In genomic region chr2:174063527-174064211, GRCm38 (mm10) we compare ENCODE assay signal across 12 mouse cellular contexts. TPM values are rescaled to one million over a fixed set of nuclear protein-coding genes. Genes with fewer than 3 reads are reported as not detected.
DNase-seq lines count a peak whose midpoint lies in the region; ATAC-seq lines count a peak whose summit lies in the region.
"Had no signal": no experiment of that assay in that cellular context is flagged by ENCODE, and none has a peak within 500 bp of the region (broad histone marks: within the 10 kb centered on the region; RNA-seq: fewer than 3 reads in every experiment).

No protein-coding gene starts in this region.

- no peaks in the 10 kb centered on the region; the same call in 1 of the 2 replicates for H3K27me3 ChIP-seq in heart, embryonic 12.5 days (replicated peaks)
- H3K27me3 ChIP-seq in lung, embryonic 16.5 days (ENCODE audit: control insufficient read depth, insufficient read depth, low read depth, low read length): no peaks in the 10 kb centered on the region
- no peaks in the 10 kb centered on the region for H3K27me3 ChIP-seq in embryonic facial prominence, embryonic 10.5 days (replicated peaks; ENCODE audit: low read depth, poor library complexity, severe bottlenecking)
- H3K27me3 ChIP-seq in limb, embryonic 11.5 days (ENCODE audit: control insufficient read depth, insufficient read depth, low read length): no peaks in the 10 kb centered on the region

- no peak overlapping the region for H3K27ac ChIP-seq in heart, embryonic 12.5 days (ENCODE audit: poor library complexity, severe bottlenecking)
- H3K27ac ChIP-seq in lung, embryonic 16.5 days (ENCODE audit: low read length): 0 out of 2 replicates have a peak overlapping the region, but pooled peaks have one; percentile 3
- H3K27ac ChIP-seq in embryonic facial prominence, embryonic 10.5 days (replicated peaks): 0 out of 2 replicates have a peak overlapping the region, but pooled peaks have one; percentile 30
- 0 out of 2 replicates have a peak overlapping the region, but pooled peaks have one; percentile 18 for H3K27ac ChIP-seq in limb, embryonic 11.5 days (replicated peaks; ENCODE audit: low read depth, low read length)

- no peak overlapping the region for H3K4me3 ChIP-seq in heart, embryonic 12.5 days
- H3K4me3 ChIP-seq in lung, embryonic 16.5 days (ENCODE audit: low read length): no peak overlapping the region
- no peak overlapping the region for H3K4me3 ChIP-seq in embryonic facial prominence, embryonic 10.5 days
- H3K4me3 ChIP-seq in limb, embryonic 11.5 days (ENCODE audit: low read depth, low read length): no peak overlapping the region
- H3K4me3 ChIP-seq: myocyte had no signal

- peaks cover 4% of the 10 kb centered on the region; the same call in 1 of the 2 replicates for H3K4me1 ChIP-seq in heart, embryonic 12.5 days (replicated peaks)
- H3K4me1 ChIP-seq in lung, embryonic 16.5 days (replicated peaks; ENCODE audit: control insufficient read depth, insufficient read depth, low read length): no peaks in the 10 kb centered on the region
- 0 out of 2 replicates have a peak, but pooled peaks cover 3% of the 10 kb centered on the region for H3K4me1 ChIP-seq in embryonic facial prominence, embryonic 10.5 days
- no peaks in the 10 kb centered on the region for H3K4me1 ChIP-seq in limb, embryonic 11.5 days (ENCODE audit: control insufficient read depth, insufficient read depth, low read length)

- H3K4me2 ChIP-seq in heart, embryonic 12.5 days: no peak overlapping the region
- H3K4me2 ChIP-seq in lung, embryonic 16.5 days (ENCODE audit: low read depth, low read length): no peak overlapping the region
- H3K4me2 ChIP-seq in limb, embryonic 11.5 days (ENCODE audit: low read depth, severe bottlenecking): no peak overlapping the region

- ATAC-seq in heart, embryonic 12.5 days (ENCODE audit: insufficient number of reproducible peaks, low FRiP score): no peak
- peak; percentile 59 for ATAC-seq in lung, embryonic 16.5 days (ENCODE audit: low read depth)
- ATAC-seq in limb, embryonic 11.5 days (ENCODE audit: insufficient number of reproducible peaks, low FRiP score, low TSS enrichment, low read depth): peak; percentile 45; the same call in 1 of the 2 replicates

- DNase-seq in heart, postnatal 4 days: peak; percentile 41
- no peak for DNase-seq in lung, adult 18-20 months
- DNase-seq in embryonic facial prominence, embryonic 10.5 days (ENCODE audit: low spot score): no peak
- DNase-seq in limb, embryonic 11.5 days (ENCODE audit: low spot score): peak; percentile 34
- no peak for DNase-seq in ovary, postnatal 36 days (ENCODE audit: low spot score)
- DNase-seq in spleen, adult 12 weeks (ENCODE audit: low spot score): no peak
- DNase-seq: adrenal gland, postnatal 25 days; retina, postnatal 1 day; thymus, postnatal 36 days had no signal

- 62% methylated on average over 9 of the region's 9 CpGs for WGBS in heart, embryonic 12.5 days
- 35% methylated on average over 9 of the region's 9 CpGs for WGBS in lung, embryonic 16.5 days
- 74% methylated on average over 9 of the region's 9 CpGs for WGBS in embryonic facial prominence, embryonic 10.5 days
- WGBS in limb, embryonic 11.5 days: 62% methylated on average over 9 of the region's 9 CpGs

- H3K36me3 ChIP-seq in heart, embryonic 12.5 days: no peaks in the 10 kb centered on the region
- H3K36me3 ChIP-seq in lung, embryonic 16.5 days (ENCODE audit: control insufficient read depth, insufficient read depth, low read length): no peaks in the 10 kb centered on the region
- H3K36me3 ChIP-seq in embryonic facial prominence, embryonic 10.5 days (replicated peaks): no peaks in the 10 kb centered on the region
- H3K36me3 ChIP-seq in limb, embryonic 11.5 days (ENCODE audit: control insufficient read depth, insufficient read depth, low read length): no peaks in the 10 kb centered on the region

- no peak overlapping the region for H3K9ac ChIP-seq in heart, embryonic 12.5 days
- H3K9ac ChIP-seq in lung, embryonic 16.5 days (ENCODE audit: low read length): no peak overlapping the region
- H3K9ac ChIP-seq in limb, embryonic 11.5 days (ENCODE audit: low read length): no peak overlapping the region

- no peaks in the 10 kb centered on the region for H3K9me3 ChIP-seq in heart, embryonic 12.5 days (replicated peaks)
- H3K9me3 ChIP-seq in lung, embryonic 16.5 days (ENCODE audit: control insufficient read depth, low read length): no peaks in the 10 kb centered on the region; the same call in 1 of the 2 replicates
- no peaks in the 10 kb centered on the region for H3K9me3 ChIP-seq in embryonic facial prominence, embryonic 10.5 days
- H3K9me3 ChIP-seq in limb, embryonic 11.5 days (ENCODE audit: control insufficient read depth, low read length): no peaks in the 10 kb centered on the region

RNA-seq across cellular contexts. Expression of gene Stx16, which starts 12.4 kb away (rescaled TPM):
- total RNA-seq in heart, postnatal 4 days (2021): 10 to 100 TPM; 37.5 to 38.3 TPM
- 10.5 and 11.2 TPM in 2 replicates for polyA plus RNA-seq in heart, embryonic 12.5 days (2016; fragmentation: Nextera tagmentation; extraction: Ambion mirVana)
- polyA plus RNA-seq in lung, embryonic 16.5 days (2015; fragmentation: Nextera tagmentation; extraction: Ambion mirVana): 11.3 and 12.1 TPM in 2 replicates
- 10.6 and 11.2 TPM in 2 replicates for polyA plus RNA-seq in embryonic facial prominence, embryonic 10.5 days (2016; fragmentation: Nextera tagmentation; extraction: Ambion mirVana)
- 9.0 and 10.1 TPM in 2 replicates for polyA plus RNA-seq in limb, embryonic 11.5 days (2014; fragmentation: Nextera tagmentation; extraction: Ambion mirVana)

RNA-seq across cellular contexts. Expression of gene Npepl1, which starts 46.5 kb away (rescaled TPM):
- 10 to 100 TPM; 64.1 to 65.0 TPM for total RNA-seq in heart, postnatal 4 days (2021)
- polyA plus RNA-seq in heart, embryonic 12.5 days (2016; fragmentation: Nextera tagmentation; extraction: Ambion mirVana): 45.5 and 46.1 TPM in 2 replicates
- 61.7 and 68.1 TPM in 2 replicates for polyA plus RNA-seq in lung, embryonic 16.5 days (2015; fragmentation: Nextera tagmentation; extraction: Ambion mirVana)
- polyA plus RNA-seq in embryonic facial prominence, embryonic 10.5 days (2016; fragmentation: Nextera tagmentation; extraction: Ambion mirVana): 38.4 and 40.5 TPM in 2 replicates
- polyA plus RNA-seq in limb, embryonic 11.5 days (2014; fragmentation: Nextera tagmentation; extraction: Ambion mirVana): 34.5 and 40.2 TPM in 2 replicates

Comparison
In these comparisons a context has a peak if more than half of its experiments do, and no peak if none do; other contexts are left out.
1. DNase-seq: peak in heart, postnatal 4 days (single experiment) and limb, embryonic 11.5 days (single experiment); none in lung, adult 18-20 months (0 of 2), embryonic facial prominence, embryonic 10.5 days (single experiment), ovary, postnatal 36 days (single experiment) and spleen, adult 12 weeks (single experiment).